13 mouse cellular contexts compared by ENCODE assay signal in the genomic region with DNA sequence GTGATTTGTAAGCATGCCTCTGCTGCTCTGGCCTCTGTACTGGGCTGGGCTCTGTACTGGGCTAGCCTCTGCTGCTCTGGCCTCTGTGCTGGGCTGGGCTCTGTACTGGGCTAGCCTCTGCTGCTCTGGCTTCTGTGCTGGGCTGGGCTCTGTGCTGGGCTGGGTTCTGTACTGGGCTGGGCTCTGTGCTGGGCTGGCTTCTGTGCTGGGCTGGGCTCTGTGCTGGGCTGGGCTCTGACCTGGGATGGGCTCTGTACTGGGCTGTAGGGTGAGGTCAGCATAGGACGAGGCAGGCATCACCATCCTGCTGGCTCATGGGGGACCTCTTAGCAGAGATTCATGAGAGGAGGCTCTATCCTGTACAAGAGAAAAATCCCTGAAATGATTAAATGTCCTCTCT. TPM values are rescaled to one million over a fixed set of nuclear protein-coding genes. Genes with fewer than 3 reads are reported as not detected.
A peak's percentile ranks its signal among the peaks of the same experiment; 100 is the strongest.
DNase-seq lines count a peak whose midpoint lies in the region; ATAC-seq and TF ChIP-seq lines count a peak whose summit lies in the region.
"Had no signal": no experiment of that assay in that cellular context is flagged by ENCODE, and none has a peak within 500 bp of the region (broad histone marks: within the 10 kb centered on the region; RNA-seq: fewer than 3 reads in every experiment).

No protein-coding gene starts in this region.

- WGBS in heart, embryonic 11.5 days (ENCODE audit: insufficient replicate concordance) = 59% methylated on average over 1 of the region's 1 CpGs
- WGBS in midbrain, embryonic 10.5 days = 64% methylated on average over 1 of the region's 1 CpGs
- WGBS in midbrain, postnatal 0 days = 50% methylated on average over 1 of the region's 1 CpGs
- WGBS in liver, embryonic 14.5 days (ENCODE audit: insufficient replicate concordance) = 13% methylated on average over 1 of the region's 1 CpGs
- WGBS in stomach, embryonic 15.5 days = 55% methylated on average over 1 of the region's 1 CpGs

- peaks cover 23% of the 10 kb centered on the region for H3K4me1 ChIP-seq in heart, embryonic 11.5 days (ENCODE audit: control insufficient read depth, insufficient read depth, low read length)
- peaks cover 33% of the 10 kb centered on the region for H3K4me1 ChIP-seq in midbrain, embryonic 10.5 days
- peaks cover 19% of the 10 kb centered on the region for H3K4me1 ChIP-seq in midbrain, postnatal 0 days (ENCODE audit: insufficient read depth, low read length)
- H3K4me1 ChIP-seq in liver, embryonic 14.5 days (replicated peaks; ENCODE audit: control insufficient read depth in 2 of 2, insufficient read depth in 2 of 2, low read length in 1 of 2) = peaks cover 0 to 10% of the 10 kb centered on the region in 2 experiments; a peak in 2 of 4 replicates
- H3K4me1 ChIP-seq in stomach, embryonic 15.5 days = peaks cover 14% of the 10 kb centered on the region

- no peak overlapping the region for H3K27ac ChIP-seq in heart, embryonic 11.5 days (ENCODE audit: low read depth, low read length)
- H3K27ac ChIP-seq in midbrain, embryonic 10.5 days (replicated peaks) = 0 out of 2 replicates have a peak overlapping the region, but pooled peaks have one; percentile 50
- no peak overlapping the region for H3K27ac ChIP-seq in midbrain, postnatal 0 days (ENCODE audit: low read depth, low read length)
- H3K27ac ChIP-seq in liver, embryonic 14.5 days = no peak overlapping the region
- H3K27ac ChIP-seq in stomach, embryonic 15.5 days = peak overlapping the region; percentile 87

- no peak overlapping the region for H3K4me3 ChIP-seq in heart, embryonic 11.5 days (ENCODE audit: low read depth, low read length)
- no peak overlapping the region for H3K4me3 ChIP-seq in midbrain, embryonic 10.5 days
- H3K4me3 ChIP-seq in midbrain, postnatal 0 days (ENCODE audit: low read depth, low read length) = no peak overlapping the region
- H3K4me3 ChIP-seq in liver, embryonic 14.5 days (ENCODE audit: insufficient read depth in 1 of 2, low read depth in 2 of 2, low read length in 2 of 2) = no peak overlapping the region
- no peak overlapping the region for H3K4me3 ChIP-seq in stomach, embryonic 15.5 days (replicated peaks)
- H3K4me3 ChIP-seq: myocyte had no signal

- ATAC-seq in heart, embryonic 11.5 days (replicated peaks; ENCODE audit: insufficient number of reproducible peaks, low FRiP score, low TSS enrichment) = peak; percentile 43; the same call in 1 of the 2 replicates
- ATAC-seq in midbrain, postnatal 0 days (ENCODE audit: low FRiP score) = no peak
- 0 out of 2 replicates have a peak, but pooled peaks have one; percentile 17 for ATAC-seq in liver, embryonic 14.5 days (ENCODE audit: insufficient read depth)
- peak; percentile 70 for ATAC-seq in stomach, embryonic 15.5 days (ENCODE audit: insufficient read depth, low FRiP score, low read depth)

- H3K9me3 ChIP-seq in heart, embryonic 11.5 days (replicated peaks; ENCODE audit: control insufficient read depth, low read length) = no peaks in the 10 kb centered on the region
- H3K9me3 ChIP-seq in midbrain, embryonic 10.5 days (replicated peaks) = no peaks in the 10 kb centered on the region
- no peaks in the 10 kb centered on the region for H3K9me3 ChIP-seq in midbrain, postnatal 0 days (ENCODE audit: low read length)
- no peaks in the 10 kb centered on the region for H3K9me3 ChIP-seq in liver, embryonic 14.5 days (ENCODE audit: control insufficient read depth, low read length)
- H3K9me3 ChIP-seq in stomach, embryonic 15.5 days = no peaks in the 10 kb centered on the region
- H3K9me3 ChIP-seq: G1E had no signal

- H3K4me2 ChIP-seq in heart, embryonic 11.5 days = no peak overlapping the region
- H3K4me2 ChIP-seq in midbrain, postnatal 0 days (ENCODE audit: low read depth, low read length, poor library complexity, severe bottlenecking) = no peak overlapping the region
- H3K4me2 ChIP-seq in liver, embryonic 14.5 days (ENCODE audit: low read depth) = no peak overlapping the region
- H3K4me2 ChIP-seq in stomach, embryonic 15.5 days = no peak overlapping the region

- TF ChIP-seq CTCF in midbrain, postnatal 0 days (IDR thresholded peaks at IDR 0.05) = no peak
- TF ChIP-seq CTCF in liver, embryonic 14.5 days (IDR thresholded peaks at IDR 0.05; ENCODE audit: low read depth) = no peak

- no peaks in the 10 kb centered on the region for H3K27me3 ChIP-seq in heart, embryonic 11.5 days (ENCODE audit: control insufficient read depth, insufficient read depth, low read length)
- peaks cover 17% of the 10 kb centered on the region; the same call in 1 of the 2 replicates for H3K27me3 ChIP-seq in midbrain, embryonic 10.5 days (ENCODE audit: low read depth, poor library complexity, severe bottlenecking)
- H3K27me3 ChIP-seq in midbrain, postnatal 0 days (ENCODE audit: insufficient read depth, low read length) = no peaks in the 10 kb centered on the region
- H3K27me3 ChIP-seq in liver, embryonic 14.5 days (ENCODE audit: control insufficient read depth, insufficient read depth, low read length) = no peaks in the 10 kb centered on the region
- no peaks in the 10 kb centered on the region for H3K27me3 ChIP-seq in stomach, embryonic 15.5 days (replicated peaks)

- H3K9ac ChIP-seq in heart, embryonic 11.5 days (ENCODE audit: low read depth, low read length) = no peak overlapping the region
- no peak overlapping the region for H3K9ac ChIP-seq in midbrain, postnatal 0 days (replicated peaks; ENCODE audit: low read length, poor library complexity, severe bottlenecking)
- H3K9ac ChIP-seq in liver, embryonic 14.5 days (replicated peaks) = no peak overlapping the region
- H3K9ac ChIP-seq in stomach, embryonic 15.5 days = no peak overlapping the region

- no peak for TF ChIP-seq EP300 in liver, embryonic 14.5 days (IDR thresholded peaks at IDR 0.05; ENCODE audit: low read depth)

- no peaks in the 10 kb centered on the region for H3K36me3 ChIP-seq in heart, embryonic 11.5 days (ENCODE audit: control insufficient read depth, insufficient read depth, low read length)
- H3K36me3 ChIP-seq in midbrain, embryonic 10.5 days = no peaks in the 10 kb centered on the region
- H3K36me3 ChIP-seq in midbrain, postnatal 0 days (ENCODE audit: insufficient read depth, low read length) = no peaks in the 10 kb centered on the region
- H3K36me3 ChIP-seq in liver, embryonic 14.5 days (replicated peaks; ENCODE audit: control insufficient read depth, insufficient read depth, low read depth) = no peaks in the 10 kb centered on the region
- no peaks in the 10 kb centered on the region for H3K36me3 ChIP-seq in stomach, embryonic 15.5 days
- H3K36me3 ChIP-seq: G1E had no signal

- no peak for DNase-seq in heart, adult 8-10 months (ENCODE audit: low spot score)
- no peak for DNase-seq in midbrain, embryonic 10.5 days (ENCODE audit: low spot score)
- DNase-seq in midbrain, postnatal 0 days (ENCODE audit: low spot score) = no peak
- DNase-seq in liver, embryonic 14.5 days (ENCODE audit: low read depth in 3 of 3, low spot score in 3 of 3) = no peak
- no peak for DNase-seq in layer of hippocampus, postnatal 10 days (ENCODE audit: low spot score in 2 of 2)
- no peak for DNase-seq in ovary, postnatal 36 days (ENCODE audit: low spot score)
- DNase-seq: cerebellum, postnatal 36 days; right cerebral cortex, postnatal 25 days; thymus, adult 2 months had no signal

RNA-seq across cellular contexts. Expression of gene Camk1g, which starts 52.8 kb away (rescaled TPM):
- 7.2 and 8.1 TPM in 2 replicates for polyA plus RNA-seq in heart, embryonic 11.5 days (2014; fragmentation: Nextera tagmentation; extraction: Ambion mirVana)
- under 1 TPM; 0.14 to 0.72 (median 0.22) TPM for total RNA-seq in heart, adult 8-10 months (2022)
- polyA plus RNA-seq in midbrain, embryonic 10.5 days (2016; fragmentation: Nextera tagmentation; extraction: Ambion mirVana) = 12.8 and 18.4 TPM in 2 replicates
- total RNA-seq in midbrain, postnatal 0 days (2014; rRNA removed) = 48.1 and 54.7 TPM in 2 replicates
- 46.6 and 50.3 TPM in 2 replicates for polyA plus RNA-seq in midbrain, postnatal 0 days (2015; fragmentation: Nextera tagmentation; extraction: Ambion mirVana)
- 0.15 and 0.19 TPM in 2 replicates for polyA plus RNA-seq in liver, embryonic 14.5 days (2012; rRNA removed)
- polyA plus RNA-seq in liver, embryonic 14.5 days (2014; fragmentation: Nextera tagmentation; extraction: Ambion mirVana) = 0.06 and 0.23 TPM in 2 replicates
- 6.7 and 8.9 TPM in 2 replicates for polyA plus RNA-seq in stomach, embryonic 15.5 days (2015; fragmentation: Nextera tagmentation; extraction: Ambion mirVana)
- 10 to 100 TPM; 39.3 to 40.3 TPM for total RNA-seq in layer of hippocampus, postnatal 10 days (2021)
- total RNA-seq: G1E had no signal
- polyA plus RNA-seq: G1E had no signal

Comparison
In these comparisons a context has a peak if more than half of its experiments do, and no peak if none do; other contexts are left out.
1. H3K27ac ChIP-seq: peak in midbrain, embryonic 10.5 days (single experiment) and stomach, embryonic 15.5 days (single experiment); none in heart, embryonic 11.5 days (single experiment), midbrain, postnatal 0 days (single experiment) and liver, embryonic 14.5 days (single experiment).